Mouse (Mus musculus) regulatory T cell (primary cell): ENCODE measurements at regions not wholly inside any gene's neighbourhood (a gene's known extent, or its start where the extent isn't known, plus 50 kb on each side); places are given as distances from the start of the nearest gene placed in this dataset.

Experiments used
- in situ Hi-C: fragments of 300-600 bp; cut with MboI, MseI; formaldehyde crosslinking; loops from one replicate; pipeline ENCODE4 v1.15.1; 2025; ENCODE audit warnings: high pct_unique_total_duplicates

- in situ Hi-C loops: no loop called here
Measured at GRCm38 (mm10) chr7:73135786-73136185, 239.5 kb upstream of the Rgma start.

- in situ Hi-C loops: no loop called here
Measured at GRCm38 (mm10) chr7:73138269-73138668, 237.0 kb upstream of the Rgma start.

- in situ Hi-C loops: no loop called here
Measured at GRCm38 (mm10) chr7:73138861-73139493, 236.3 kb upstream of the Rgma start.

- in situ Hi-C loops: no loop called here
Measured at GRCm38 (mm10) chr7:73139901-73140300, 235.4 kb upstream of the Rgma start.

- in situ Hi-C loops: no loop called here
Measured at GRCm38 (mm10) chr7:73141167-73141566, 234.1 kb upstream of the Rgma start.

GRCm38 (mm10) chr7:73143902-73144301, 231.4 kb upstream of the Rgma start:
- in situ Hi-C loops: no loop called here

- in situ Hi-C loops: no loop called here
Measured at GRCm38 (mm10) chr7:73144846-73145245, 230.5 kb upstream of the Rgma start.

- in situ Hi-C loops: no loop called here
Measured at GRCm38 (mm10) chr7:73147251-73147650, 228.1 kb upstream of the Rgma start.

GRCm38 (mm10) chr7:73150436-73150835, 224.9 kb upstream of the Rgma start:
- in situ Hi-C loops: no loop called here

GRCm38 (mm10) chr7:73151586-73152467, 223.5 kb upstream of the Rgma start:
- in situ Hi-C loops: no loop called here

- in situ Hi-C loops: no loop called here
Measured at GRCm38 (mm10) chr7:73153668-73154067, 221.6 kb upstream of the Rgma start.

GRCm38 (mm10) chr7:73158833-73159232, 216.5 kb upstream of the Rgma start:
- in situ Hi-C loops: no loop called here

- in situ Hi-C loops: no loop called here
Measured at GRCm38 (mm10) chr7:73160968-73161367, 214.3 kb upstream of the Rgma start.

GRCm38 (mm10) chr7:73163687-73164086, 211.6 kb upstream of the Rgma start:
- in situ Hi-C loops: no loop called here

- in situ Hi-C loops: no loop called here
Measured at GRCm38 (mm10) chr7:73165521-73165920, 209.8 kb upstream of the Rgma start.

- in situ Hi-C loops: no loop called here
Measured at GRCm38 (mm10) chr7:73169416-73169815, 205.9 kb upstream of the Rgma start.

- in situ Hi-C loops: no loop called here
Measured at GRCm38 (mm10) chr7:73172615-73173014, 202.7 kb upstream of the Rgma start.

GRCm38 (mm10) chr7:73183761-73184160, 191.5 kb upstream of the Rgma start:
- in situ Hi-C loops: no loop called here

- in situ Hi-C loops: no loop called here
Measured at GRCm38 (mm10) chr7:73184208-73185070, 190.9 kb upstream of the Rgma start.

GRCm38 (mm10) chr7:73185071-73185531, 190.2 kb upstream of the Rgma start:
- in situ Hi-C loops: no loop called here

- in situ Hi-C loops: no loop called here
Measured at GRCm38 (mm10) chr7:73185591-73185990, 189.7 kb upstream of the Rgma start.

- in situ Hi-C loops: no loop called here
Measured at GRCm38 (mm10) chr7:73186501-73186900, 188.8 kb upstream of the Rgma start.
